Mouse (Mus musculus) midbrain, postnatal 0 days (tissue): ENCODE measurements at regions not wholly inside any gene's neighbourhood (a gene's known extent, or its start where the extent isn't known, plus 50 kb on each side); places are given as distances from the start of the nearest gene placed in this dataset.

Experiments
- ATAC-seq: fragments of 200-750 bp; cut with Nextera tagmentation; 2 replicates; pipeline ENCODE4 v1.8.0; 2017; ENCODE audit warnings: moderate number of reproducible peaks, mild to moderate bottlenecking, moderate TSS enrichment, moderate library complexity; ENCODE audit not compliant: low FRiP score
- DNase-seq: peaks from one replicate; pipeline ENCODE4 v3.0.0-alpha.2; 2015; ENCODE audit warnings: low spot score
- H3K27ac ChIP-seq: fragments of 300-500 bp; sonication (generic); 2 replicates; pipeline ENCODE4 v1.5.1; 2014; ENCODE audit warnings: low read depth, mild to moderate bottlenecking, low read length, mixed read lengths
- H3K27me3 ChIP-seq: fragments of 300-500 bp; sonication (generic); 2 replicates; pipeline ENCODE4 v1.6.1; 2014; ENCODE audit warnings: low read length, control low read depth, mixed read lengths; ENCODE audit not compliant: insufficient read depth
- H3K36me3 ChIP-seq: fragments of 300-500 bp; sonication (generic); 2 replicates; pipeline ENCODE4 v1.6.1; 2014; ENCODE audit warnings: low read length, control low read depth, mixed read lengths; ENCODE audit not compliant: insufficient read depth
- H3K4me1 ChIP-seq: fragments of 300-500 bp; sonication (generic); 2 replicates; pipeline ENCODE4 v1.6.1; 2014; ENCODE audit warnings: mild to moderate bottlenecking, control low read depth, antibody characterized with exemption, low read length, mixed read lengths; ENCODE audit not compliant: insufficient read depth
- H3K4me2 ChIP-seq: fragments of 300-500 bp; sonication (generic); 2 replicates; pipeline ENCODE4 v1.6.1; 2014; ENCODE audit warnings: low read depth, mild to moderate bottlenecking, low read length, mixed read lengths; ENCODE audit not compliant: poor library complexity, severe bottlenecking
- H3K4me3 ChIP-seq: fragments of 300-500 bp; sonication (generic); 2 replicates; pipeline ENCODE4 v1.5.1; 2014; ENCODE audit warnings: low read depth, mild to moderate bottlenecking, low read length, moderate library complexity
- H3K9ac ChIP-seq: fragments of 300-500 bp; sonication (generic); replicated peaks from 2 replicates; pipeline ENCODE4 v1.6.1; 2014; ENCODE audit warnings: mild to moderate bottlenecking, low read length, moderate library complexity, mixed read lengths; ENCODE audit not compliant: poor library complexity, severe bottlenecking
- H3K9me3 ChIP-seq: fragments of 300-500 bp; sonication (generic); 2 replicates; pipeline ENCODE4 v1.6.1; 2016; ENCODE audit warnings: low read length, control low read depth
- CTCF ChIP-seq: IDR thresholded peaks from 2 replicates; pipeline ENCODE4 v1.5.1; 2016; ENCODE audit warnings: antibody characterized with exemption, mild to moderate bottlenecking
- WGBS: fragments of 180-500 bp; shearing (Covaris S2); extraction: QIAGEN DNeasy Blood & Tissue Kit; methylation state at CpG from one replicate; pipeline ENCODE4 v1.1.7; 2014; 5-methylcytosine and 5-hydroxymethylcytosine counted together

DNA sequence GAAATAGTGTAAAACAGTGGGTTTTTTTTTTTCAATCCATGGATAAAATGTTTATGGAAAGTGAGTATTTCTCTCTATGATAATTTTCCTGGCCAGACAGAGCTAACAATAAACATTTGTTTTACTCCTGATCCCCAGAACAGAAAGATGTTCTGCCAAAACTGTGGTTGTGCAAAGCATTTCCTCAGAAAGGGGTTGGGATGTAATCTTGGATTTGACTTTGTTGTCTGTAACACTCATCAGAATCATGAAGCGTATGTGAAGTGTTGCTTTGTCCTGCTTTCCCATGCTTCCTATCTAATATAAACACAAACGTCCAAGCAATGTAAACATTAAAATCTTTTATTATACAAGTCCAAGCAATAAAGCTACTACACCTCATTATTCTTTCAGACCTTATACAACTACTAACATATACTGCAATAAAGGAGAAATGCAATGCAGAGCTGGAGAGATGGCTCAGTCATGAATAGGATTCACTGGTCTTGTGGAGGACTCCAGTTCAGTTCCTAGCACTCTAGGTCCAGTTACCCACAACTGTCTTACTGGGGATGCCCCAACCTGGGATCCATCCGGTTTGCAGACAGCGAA is 766.5 kb upstream of the Frg1 start:
- Histone ChIP-seq H3K27ac (no peak overlapping the region), H3K9me3 (no peaks in the 10 kb centered on the region; the same call in 1 of the 2 replicates), H3K4me2 (no peak overlapping the region), H3K36me3 (no peaks in the 10 kb centered on the region), H3K27me3 (no peaks in the 10 kb centered on the region), H3K4me3 (no peak overlapping the region), H3K9ac (no peak overlapping the region), H3K4me1 (no peaks in the 10 kb centered on the region)
- no peak for DNase-seq
- 86% methylated on average over 4 of the region's 4 CpGs for WGBS
- no peak for TF ChIP-seq CTCF
- ATAC-seq, result no peak

DNA sequence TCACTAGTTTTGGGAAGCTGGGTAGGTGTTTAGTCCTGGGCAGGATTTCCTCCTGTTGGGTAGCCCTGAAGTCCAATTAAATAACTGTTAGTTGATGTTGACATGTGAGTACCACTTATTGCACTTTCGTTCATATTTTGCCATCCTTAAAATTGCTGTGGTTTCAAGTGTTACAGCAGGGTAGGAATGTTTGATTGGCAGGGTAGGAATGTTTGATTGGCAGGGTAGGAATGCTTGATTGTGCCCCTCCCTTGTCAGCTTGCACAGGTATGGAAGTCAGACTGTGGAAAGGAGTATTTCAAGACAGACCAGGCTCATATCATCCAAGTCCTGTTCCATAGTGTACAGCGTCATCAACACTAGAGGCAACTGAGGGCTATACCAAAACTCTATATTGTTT is 745.6 kb upstream of the Frg1 start:
- no peaks in the 10 kb centered on the region for H3K36me3 ChIP-seq
- 84% methylated on average over 2 of the region's 2 CpGs for WGBS

DNA sequence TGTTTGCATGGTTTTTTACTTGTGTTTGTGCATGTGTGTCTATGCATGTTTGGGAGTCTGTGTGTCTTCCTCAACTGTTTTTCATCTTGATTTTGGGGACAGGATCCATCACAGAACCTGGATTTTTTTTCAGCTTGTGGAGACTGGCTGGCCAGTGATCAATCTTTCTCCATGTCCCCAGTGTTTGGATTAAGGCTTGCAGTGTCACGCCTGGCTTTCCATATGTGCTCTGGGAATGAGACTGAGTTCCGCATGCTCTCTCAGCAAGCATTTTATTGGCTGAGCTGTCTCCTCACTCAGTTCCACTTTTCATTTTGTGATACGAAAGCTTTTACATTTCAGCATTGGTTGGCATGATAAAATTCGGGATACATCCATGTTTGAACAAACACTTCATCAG is 740.1 kb upstream of the Frg1 start:
- WGBS, result 82% methylated on average over 4 of the region's 4 CpGs
- Histone ChIP-seq H3K27me3 (no peaks in the 10 kb centered on the region), H3K27ac (no peak overlapping the region), H3K9me3 (no peaks in the 10 kb centered on the region), H3K9ac (no peak overlapping the region), H3K4me1 (no peaks in the 10 kb centered on the region), H3K4me3 (no peak overlapping the region), H3K4me2 (no peak overlapping the region), H3K36me3 (no peaks in the 10 kb centered on the region)
- TF ChIP-seq CTCF, result no peak
- DNase-seq, result no peak
- no peak for ATAC-seq

More for the DNA sequence above, 745.6 kb upstream of the Frg1 start:
- H3K27me3 ChIP-seq, result no peaks in the 10 kb centered on the region
- no peak for TF ChIP-seq CTCF
- no peaks in the 10 kb centered on the region for H3K4me1 ChIP-seq
- ATAC-seq (no peak), DNase-seq (no peak)
- H3K9ac ChIP-seq, result no peak overlapping the region
- no peak overlapping the region for H3K4me3 ChIP-seq
- no peak overlapping the region for H3K4me2 ChIP-seq
- H3K27ac ChIP-seq, result no peak overlapping the region
- no peaks in the 10 kb centered on the region for H3K9me3 ChIP-seq

DNA sequence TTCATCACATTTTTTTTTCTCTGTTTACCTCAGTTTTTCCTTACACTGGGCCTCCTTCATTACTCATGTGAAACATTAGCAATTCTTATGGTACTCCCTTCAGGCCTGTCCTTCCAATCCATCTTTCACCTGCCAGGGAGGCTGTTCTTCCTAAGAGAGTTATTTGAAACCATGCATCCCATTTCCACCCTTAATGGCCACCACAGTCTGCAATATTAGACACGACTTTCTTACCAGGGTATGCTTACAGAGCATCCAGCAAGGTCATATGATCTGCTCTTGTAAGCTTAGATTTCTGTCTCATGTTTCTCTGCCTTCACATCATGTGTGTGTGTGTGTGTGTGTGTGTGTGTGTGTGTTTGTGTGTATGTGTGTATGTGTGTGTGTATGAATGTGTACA is 739.7 kb upstream of the Frg1 start:
- H3K9me3 ChIP-seq, result no peaks in the 10 kb centered on the region
- H3K4me1 ChIP-seq, result no peaks in the 10 kb centered on the region
- 63% methylated on average over 1 of the region's 1 CpGs for WGBS
- no peak overlapping the region for H3K4me3 ChIP-seq
- H3K27me3 ChIP-seq, result no peaks in the 10 kb centered on the region
- no peak overlapping the region for H3K27ac ChIP-seq
- no peaks in the 10 kb centered on the region for H3K36me3 ChIP-seq
- no peak overlapping the region for H3K4me2 ChIP-seq
- no peak for TF ChIP-seq CTCF
- no peak for ATAC-seq
- H3K9ac ChIP-seq, result no peak overlapping the region
- DNase-seq, result no peak

DNA sequence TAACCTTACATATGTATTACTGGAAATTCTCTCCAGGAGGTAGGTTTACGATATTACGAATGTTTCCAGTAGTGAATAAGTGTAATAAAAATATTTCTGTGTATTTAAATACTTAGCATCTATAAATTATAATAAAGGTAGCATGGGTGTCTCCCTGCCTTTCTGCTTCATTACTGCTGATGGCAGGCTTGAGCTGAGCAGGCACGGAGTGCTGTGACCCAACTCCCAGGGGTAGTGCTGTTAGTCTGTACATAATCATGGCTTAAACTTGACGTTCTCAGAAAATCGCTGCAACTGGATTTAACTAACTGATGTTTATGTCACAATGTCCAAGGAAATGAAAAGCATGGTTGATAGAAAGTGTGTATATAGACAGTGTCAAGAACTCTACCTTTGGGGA is 727.8 kb upstream of the Frg1 start:
- DNase-seq, result no peak
- H3K4me1 ChIP-seq, result no peaks in the 10 kb centered on the region
- no peak for TF ChIP-seq CTCF
- no peak overlapping the region for H3K4me2 ChIP-seq
- no peak overlapping the region for H3K4me3 ChIP-seq
- no peak for ATAC-seq
- whole genome bisulfite sequencing, result 83% methylated on average over 5 of the region's 5 CpGs
- no peak overlapping the region for H3K27ac ChIP-seq
- H3K9ac ChIP-seq, result no peak overlapping the region
- H3K9me3 ChIP-seq, result no peaks in the 10 kb centered on the region
- no peaks in the 10 kb centered on the region for H3K36me3 ChIP-seq
- no peaks in the 10 kb centered on the region for H3K27me3 ChIP-seq

DNA sequence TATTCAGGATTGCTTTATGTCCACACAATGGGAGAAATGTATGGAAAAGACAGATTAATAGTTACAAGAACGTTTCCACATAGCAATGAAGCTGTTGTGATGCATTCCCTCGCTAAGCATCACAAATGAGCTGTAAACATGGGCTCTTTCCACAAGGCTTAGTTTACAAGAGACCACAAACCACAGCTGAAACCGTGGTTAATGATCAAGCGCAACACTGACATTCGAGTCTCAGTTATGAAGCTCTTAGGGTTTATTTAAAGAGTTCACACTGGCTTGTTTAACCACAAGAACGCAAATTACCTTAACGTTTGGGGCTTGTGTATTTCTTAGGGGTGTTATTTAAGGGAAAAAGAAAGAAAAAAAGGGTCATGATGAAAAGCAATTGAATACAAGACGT is 727.3 kb upstream of the Frg1 start:
- WGBS, result 81% methylated on average over 8 of the region's 8 CpGs
- no peaks in the 10 kb centered on the region for H3K36me3 ChIP-seq
- DNase-seq (no peak), ATAC-seq (no peak)
- no peak overlapping the region for H3K4me2 ChIP-seq
- no peaks in the 10 kb centered on the region for H3K9me3 ChIP-seq
- H3K9ac ChIP-seq, result no peak overlapping the region
- H3K27ac ChIP-seq, result no peak overlapping the region
- TF ChIP-seq CTCF, result no peak
- H3K4me1 ChIP-seq, result no peaks in the 10 kb centered on the region
- H3K27me3 ChIP-seq, result no peaks in the 10 kb centered on the region
- no peak overlapping the region for H3K4me3 ChIP-seq
